8 mouse cellular contexts compared by ENCODE assay signal in genomic region chr11:121652547-121653305, GRCm38 (mm10). TPM values are rescaled to one million over a fixed set of nuclear protein-coding genes. Genes with fewer than 3 reads are reported as not detected.
DNase-seq lines count a peak whose midpoint lies in the region; ATAC-seq and TF ChIP-seq lines count a peak whose summit lies in the region.

No protein-coding gene starts in this region.

- no peak overlapping the region for H3K27ac ChIP-seq in heart, postnatal 0 days (ENCODE audit: low read depth)

- TF ChIP-seq EP300 in heart, postnatal 0 days (IDR thresholded peaks at IDR 0.05; ENCODE audit: low read depth), result no peak

- intact Hi-C loops in left cerebral cortex, postnatal 4 days (cut with DNase I), result loop anchor here (5.0 kb wide), 1 partner anchor 155 kb away; no protein-coding TSS in a partner anchor

- H3K4me1 ChIP-seq in heart, postnatal 0 days (ENCODE audit: control insufficient read depth, insufficient read depth), result no peaks in the 10 kb centered on the region

- 63% methylated on average over 10 of the region's 10 CpGs for WGBS in heart, postnatal 0 days

- DNase-seq in layer of hippocampus, adult 11-12 months (ENCODE audit: low spot score), result peak; percentile 74
- DNase-seq in layer of hippocampus, adult 9-10 months (ENCODE audit: low spot score), result no peak
- peak; percentile 55 for DNase-seq in MN1 (ENCODE audit: low spot score)
- DNase-seq in cerebellum, adult 9-11 months, result peak; percentile 47
- peak; percentile 52 for DNase-seq in heart, postnatal 0 days (ENCODE audit: low spot score)
- DNase-seq in left cerebral cortex, postnatal 4 days, result peak; percentile 71
- peak; percentile 53 for DNase-seq in ovary, postnatal 36 days (ENCODE audit: low spot score)
- peak; percentile 77 for DNase-seq in thymus, postnatal 25 days

- peak; percentile 57 for TF ChIP-seq CTCF in heart, postnatal 0 days (IDR thresholded peaks at IDR 0.05; ENCODE audit: low read depth)

- H3K36me3 ChIP-seq in heart, postnatal 0 days (replicated peaks; ENCODE audit: control insufficient read depth, insufficient read depth, low read length), result peaks cover 6% of the 10 kb centered on the region; the same call in 1 of the 2 replicates

- H3K4me3 ChIP-seq in heart, postnatal 0 days (ENCODE audit: low read depth, low read length), result no peak overlapping the region

- H3K4me2 ChIP-seq in heart, postnatal 0 days (ENCODE audit: low read depth, low read length), result no peak overlapping the region

- H3K9me3 ChIP-seq in heart, postnatal 0 days (replicated peaks; ENCODE audit: control insufficient read depth, low read length), result no peaks in the 10 kb centered on the region

- H3K27me3 ChIP-seq in heart, postnatal 0 days (ENCODE audit: control insufficient read depth, insufficient read depth, low read length), result no peaks in the 10 kb centered on the region

- H3K9ac ChIP-seq in heart, postnatal 0 days (replicated peaks; ENCODE audit: low read depth, low read length), result no peak overlapping the region

- ATAC-seq in heart, postnatal 0 days (ENCODE audit: insufficient read depth, low read depth), result no peak

RNA-seq across cellular contexts. Expression of gene B3gntl1, which starts 20.2 kb away (rescaled TPM):
- total RNA-seq in heart, postnatal 0 days (2014; rRNA removed; ENCODE audit: low replicate concordance), result 1.6 and 4.3 TPM in 2 replicates
- 3.9 and 4.7 TPM in 2 replicates for polyA plus RNA-seq in heart, postnatal 0 days (2015; fragmentation: Nextera tagmentation; extraction: Ambion mirVana)
- 1 to 10 TPM; 7.2 to 7.6 TPM for total RNA-seq in left cerebral cortex, postnatal 4 days (2021)

RNA-seq across cellular contexts. Expression of gene Metrnl, which starts 48.6 kb away (rescaled TPM):
- 16.1 and 27.9 TPM in 2 replicates for total RNA-seq in heart, postnatal 0 days (2014; rRNA removed; ENCODE audit: low replicate concordance)
- polyA plus RNA-seq in heart, postnatal 0 days (2015; fragmentation: Nextera tagmentation; extraction: Ambion mirVana), result 17.3 and 20.7 TPM in 2 replicates
- 1 to 10 TPM; 6.5 to 6.8 TPM for total RNA-seq in left cerebral cortex, postnatal 4 days (2021)
